Mouse (Mus musculus): ENCODE measurements at regions not wholly inside any gene's neighbourhood (a gene's known extent, or its start where the extent isn't known, plus 50 kb on each side); places are given as distances from the start of the nearest gene placed in this dataset.

DNA sequence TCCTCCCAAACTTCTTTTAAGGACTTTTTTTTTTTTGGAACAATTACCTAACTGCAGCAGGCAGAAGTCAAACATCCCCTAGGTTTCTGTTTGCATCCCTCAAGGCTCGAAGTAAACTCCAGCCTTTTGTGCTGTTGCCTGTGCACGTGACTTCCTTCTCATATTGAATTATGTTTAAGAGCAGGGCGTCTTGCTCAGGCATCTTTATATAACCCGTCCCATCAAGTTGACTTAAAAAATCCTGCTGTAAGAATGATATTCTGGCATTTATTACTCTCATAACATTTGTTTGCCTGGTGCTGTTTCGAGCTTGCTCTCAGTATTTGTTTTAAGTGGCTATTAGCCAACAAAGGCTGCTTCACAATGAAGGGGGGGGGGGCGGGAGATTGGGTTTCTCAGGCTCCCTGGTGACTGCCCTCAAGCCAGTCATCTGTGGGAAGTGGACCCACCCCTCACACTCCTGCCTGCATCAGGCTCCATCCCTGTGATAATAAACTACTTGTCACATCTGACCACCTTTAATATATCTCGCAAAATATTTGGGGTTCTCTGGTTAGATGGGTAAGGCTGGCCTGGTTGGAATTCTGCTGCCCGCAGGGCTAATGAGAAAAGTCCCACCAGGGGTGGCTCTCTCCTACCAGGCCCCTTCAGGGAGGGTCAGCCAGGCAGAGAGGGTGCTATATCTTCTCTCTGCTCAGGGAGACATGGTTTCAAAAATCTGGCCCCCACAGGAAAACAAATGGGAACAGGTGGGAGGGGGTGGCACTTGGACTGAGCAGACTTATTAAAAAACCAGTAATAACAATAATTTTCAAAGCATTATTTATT, 277.1 kb upstream of the Atp5g3 start:
- DNase-seq (ENCODE audit: low spot score) = no peak

DNA sequence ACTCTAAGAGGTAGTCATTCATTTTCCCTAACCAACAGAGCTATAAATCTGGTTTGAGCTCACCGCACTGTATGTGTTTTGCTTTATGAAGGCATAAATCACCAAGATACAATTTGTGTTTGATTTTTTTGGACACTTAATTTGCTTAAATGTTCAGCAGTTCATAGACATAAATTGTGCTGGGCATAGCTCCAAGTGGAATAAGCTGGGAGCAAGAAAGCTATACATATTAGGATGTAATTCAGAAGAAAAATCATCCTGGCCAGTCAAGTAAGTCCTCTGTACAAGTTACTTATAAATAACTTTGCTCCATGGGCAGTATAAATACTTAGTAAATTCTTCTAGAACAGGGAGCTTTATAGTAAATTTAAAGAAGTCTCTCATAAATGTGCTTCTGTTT, 267.0 kb upstream of the Atp5g3 start:
- DNase-seq (ENCODE audit: low spot score) = no peak

- no peak for DNase-seq (ENCODE audit: low spot score)
Measured at GRCm38 (mm10) chr2:74168776-74169570, 257.8 kb upstream of the Atp5g3 start.

DNA sequence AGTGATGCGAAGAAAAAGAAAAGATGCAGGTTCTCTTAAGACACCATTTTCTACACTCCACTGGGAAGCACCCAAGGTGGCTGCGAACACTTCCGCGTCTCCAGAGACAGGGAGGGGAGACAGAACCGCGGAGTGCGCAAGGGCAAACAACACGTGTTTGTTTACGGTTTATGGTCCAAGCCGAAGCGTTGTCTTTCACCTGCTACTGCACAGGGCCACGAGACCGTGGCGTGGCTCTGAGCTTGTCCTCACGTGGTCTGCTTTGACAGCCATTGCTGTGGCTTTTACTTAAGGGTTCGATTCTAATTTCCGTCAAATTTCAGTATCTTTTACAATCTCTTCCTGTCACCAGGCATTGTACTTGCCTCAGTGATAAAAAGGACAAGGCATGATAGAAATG, 257.2 kb upstream of the Atp5g3 start:
- no peak for DNase-seq (ENCODE audit: low spot score)

GRCm38 (mm10) chr2:74154062-74154461, 242.9 kb upstream of the Atp5g3 start:
- no peak for DNase-seq (ENCODE audit: low spot score)

GRCm38 (mm10) chr2:74153247-74153850, 242.2 kb upstream of the Atp5g3 start:
- no peak for DNase-seq (ENCODE audit: low spot score)

DNA sequence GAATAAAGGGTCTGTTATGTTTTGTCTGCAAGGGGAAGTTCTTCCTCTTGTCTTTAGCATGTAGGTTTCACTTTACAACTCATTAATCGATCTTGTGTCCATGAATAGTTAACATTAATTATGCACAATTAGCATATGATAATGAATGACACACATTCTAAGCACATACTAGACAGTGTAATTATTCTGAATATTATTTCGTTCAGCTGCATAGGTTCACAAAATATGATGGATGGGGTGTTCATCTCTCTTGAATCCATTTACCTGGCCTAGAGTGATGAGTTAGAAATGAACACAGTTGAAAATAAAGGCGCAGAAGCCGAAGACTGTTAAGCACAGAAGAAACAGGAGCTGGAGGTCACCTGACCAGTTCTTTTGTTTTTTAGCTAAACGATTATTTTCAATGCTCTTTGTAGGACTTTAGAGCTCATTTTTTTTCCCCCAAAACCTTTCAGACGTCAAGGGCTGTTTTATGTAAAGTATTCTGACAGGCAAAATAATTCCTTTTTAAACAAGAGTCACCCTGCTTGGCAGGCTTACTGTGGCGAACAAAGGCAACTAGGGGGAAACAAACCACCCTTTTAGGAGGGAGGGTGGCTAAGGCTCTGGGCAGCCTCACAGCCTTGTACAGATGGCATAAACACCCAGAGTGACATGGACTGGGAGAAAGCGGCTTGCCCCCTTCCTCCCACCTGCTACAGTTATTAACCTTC, 241.6 kb upstream of the Atp5g3 start:
- no peak for DNase-seq (ENCODE audit: low spot score)

GRCm38 (mm10) chr2:74147193-74147592, 236.1 kb upstream of the Atp5g3 start:
- DNase-seq (ENCODE audit: low spot score) = no peak

GRCm38 (mm10) chr2:74136624-74137003, 225.5 kb upstream of the Atp5g3 start:
- DNase-seq (ENCODE audit: low spot score) = no peak

- no peak for DNase-seq (ENCODE audit: low spot score)
Measured at GRCm38 (mm10) chr2:74135963-74136623, 225.0 kb upstream of the Atp5g3 start.

DNA sequence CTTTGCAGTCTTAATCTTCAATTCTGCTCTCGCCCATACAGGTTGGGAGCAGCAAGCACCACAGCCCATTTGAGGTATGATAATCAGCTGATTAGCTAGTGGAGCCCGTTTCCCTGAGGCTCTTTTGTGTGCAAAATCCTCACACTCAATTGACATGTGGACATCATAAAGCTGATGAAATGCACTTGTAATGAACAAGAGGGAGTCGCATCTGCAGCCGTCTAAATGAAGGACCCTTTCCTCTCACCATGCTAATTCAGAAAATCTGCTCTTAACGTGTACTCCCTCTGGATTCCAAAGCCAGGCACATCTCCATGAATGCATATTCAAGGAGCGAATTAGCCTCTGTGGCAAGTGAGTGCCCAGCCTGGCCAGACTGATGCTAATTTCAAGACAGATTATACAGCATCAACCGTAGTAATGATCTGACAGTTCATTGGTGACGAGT, 219.0 kb upstream of the Atp5g3 start:
- no peak for DNase-seq (ENCODE audit: low spot score)

DNA sequence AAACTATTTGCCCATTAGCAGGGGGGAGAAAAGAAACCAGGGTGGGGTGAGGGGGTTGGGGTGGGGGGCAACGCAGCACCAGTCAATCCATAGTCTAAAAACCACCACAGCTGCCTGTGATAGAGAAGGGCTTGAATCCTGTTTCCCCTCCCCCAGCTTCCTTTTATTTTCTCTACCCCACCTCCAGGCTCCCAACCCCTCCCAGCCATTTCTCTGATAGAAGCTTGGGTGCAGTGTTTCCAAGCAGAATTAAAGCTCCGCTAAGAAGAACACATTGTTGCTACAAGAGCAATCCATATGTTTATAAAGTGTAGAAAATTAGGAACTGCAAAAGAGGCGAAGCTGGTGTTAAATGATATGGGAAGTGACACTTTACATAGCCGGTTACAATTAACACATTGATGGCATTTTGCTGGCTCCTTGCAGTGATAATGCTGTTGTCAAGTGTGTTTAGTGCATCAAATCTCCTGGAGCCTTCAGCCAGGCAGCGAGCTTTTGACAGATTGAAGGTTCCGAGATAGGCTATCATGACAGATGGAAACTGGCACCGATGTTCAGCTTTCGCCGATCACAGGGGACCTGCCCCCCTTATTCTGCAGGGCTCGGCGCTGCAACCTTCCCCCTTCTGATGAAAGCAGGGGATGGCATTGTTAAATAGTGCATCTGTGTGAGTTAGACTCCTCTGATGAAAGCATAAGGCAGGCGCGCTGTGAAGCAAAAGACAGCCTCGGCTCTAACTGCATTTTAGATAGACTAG, 217.8 kb upstream of the Atp5g3 start:
- DNase-seq (ENCODE audit: low spot score) = no peak

GRCm38 (mm10) chr2:74127136-74127535, 216.0 kb upstream of the Atp5g3 start:
- DNase-seq (ENCODE audit: low spot score) = no peak

- no peak for DNase-seq (ENCODE audit: low spot score)
Measured at GRCm38 (mm10) chr2:74124252-74124651, 213.1 kb upstream of the Atp5g3 start.

GRCm38 (mm10) chr2:74123360-74124074, 212.4 kb upstream of the Atp5g3 start:
- DNase-seq (ENCODE audit: low spot score) = no peak

DNA sequence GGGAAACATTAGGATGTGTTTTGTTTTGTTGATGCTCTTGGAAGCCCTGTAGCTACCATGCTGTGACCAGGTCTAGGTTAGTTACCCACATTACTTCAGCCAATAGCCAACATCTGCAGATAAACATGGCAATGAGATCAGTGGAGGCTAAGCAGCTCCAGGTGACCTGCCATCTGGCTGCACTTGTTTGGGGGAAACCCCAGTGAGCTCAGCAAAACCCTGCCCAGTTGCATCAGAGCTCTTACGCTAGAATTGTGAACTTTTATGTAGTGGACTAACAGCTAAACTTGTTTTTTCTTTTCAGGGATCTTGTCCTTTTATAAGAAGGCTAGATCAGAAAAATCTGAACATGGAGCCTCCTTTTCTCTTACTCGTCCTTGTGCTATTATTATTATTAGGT, 211.8 kb upstream of the Atp5g3 start:
- no peak for DNase-seq (ENCODE audit: low spot score)

- no peak for DNase-seq (ENCODE audit: low spot score)
Measured at GRCm38 (mm10) chr2:74120051-74120450, 208.9 kb upstream of the Atp5g3 start.

DNA sequence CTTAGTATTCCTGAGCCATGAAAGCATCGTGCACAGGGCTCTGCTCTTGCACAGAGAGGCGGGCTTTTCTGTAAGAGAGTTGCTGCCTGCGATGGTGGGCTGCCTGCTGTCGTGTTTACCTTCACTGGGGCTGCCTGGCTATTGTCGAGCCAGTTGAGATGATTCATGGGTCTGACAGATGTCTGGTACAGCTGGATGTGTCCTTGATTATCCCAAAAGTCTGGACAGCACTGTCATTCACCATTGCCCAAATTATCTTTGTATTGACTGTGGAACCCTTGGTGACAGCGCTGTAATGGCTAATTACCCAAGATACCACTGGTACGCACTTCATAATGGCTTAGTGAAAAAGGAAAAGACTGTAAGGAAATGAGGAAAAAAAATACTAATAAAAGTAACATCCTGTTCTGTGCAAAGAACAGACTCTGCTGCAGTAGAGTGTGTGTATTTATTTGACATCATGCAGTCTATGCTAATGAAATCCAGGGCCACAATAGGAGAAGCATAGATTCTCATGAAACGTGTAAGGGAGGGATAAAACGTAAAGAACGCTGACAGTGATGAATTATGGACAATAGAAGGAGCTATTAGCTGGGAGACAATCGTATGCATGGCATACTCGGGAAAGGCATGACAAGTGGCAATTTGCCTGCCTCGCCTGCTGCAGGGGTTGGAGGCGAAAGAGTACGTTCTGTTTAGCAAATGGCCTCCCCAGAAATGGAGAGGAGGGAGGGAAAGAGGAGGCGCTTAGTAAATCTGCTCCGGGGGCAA, 208.2 kb upstream of the Atp5g3 start:
- DNase-seq (ENCODE audit: low spot score) = no peak

- no peak for DNase-seq (ENCODE audit: low spot score)
Measured at GRCm38 (mm10) chr2:74106472-74106871, 195.3 kb upstream of the Atp5g3 start.
